Mouse (Mus musculus) gastrocnemius, postnatal 10 days (tissue): ENCODE data around the gene Ubc. TPM values are rescaled to one million over a fixed set of nuclear protein-coding genes. Genes with fewer than 3 reads are reported as not detected.
A peak's percentile ranks its signal among the peaks of the same experiment; 100 is the strongest.
"Not testable (repeated sequence)": the region's sequence is repeated elsewhere in the genome, so short reads cannot be mapped to it uniquely, and the experiment has no call there.

Experiments used
- DNase-seq: peaks from one replicate; pipeline ENCODE4 v3.0.0; 2021; ENCODE audit warnings: mixed read lengths
- total RNA-seq, 2 experiments: library from RNA; stranded (reverse); gene quantifications; 2 replicates each; pipeline ENCODE4 v1.2.3; 2021

Ubc gene
- total RNA-seq, 2 experiments from 2014 or later: 703 to 712 TPM

- peak; percentile 40 for DNase-seq
Measured at GRCm38 (mm10) chr5:125404903-125405545, 15.0 kb upstream of the Ubc start.

- DNase-seq: no peak
Measured at GRCm38 (mm10) chr5:125404536-125404902, 14.5 kb upstream of the Ubc start.

GRCm38 (mm10) chr5:125403481-125404465, 13.8 kb upstream of the Ubc start:
- DNase-seq: peak; percentile 57

GRCm38 (mm10) chr5:125402991-125403390, 13.0 kb upstream of the Ubc start:
- DNase-seq: no peak

- no peak for DNase-seq
Measured at GRCm38 (mm10) chr5:125402476-125402875, 12.5 kb upstream of the Ubc start.

GRCm38 (mm10) chr5:125400903-125401302, 10.9 kb upstream of the Ubc start:
- no peak for DNase-seq

- no peak for DNase-seq
Measured at GRCm38 (mm10) chr5:125395008-125395407, 5.0 kb upstream of the Ubc start.

- DNase-seq: peak; percentile 64
Measured at GRCm38 (mm10) chr5:125393622-125394603, 3.9 kb upstream of the Ubc start.

GRCm38 (mm10) chr5:125392977-125393621, 3.1 kb upstream of the Ubc start:
- DNase-seq: peak; percentile 92

- no peak for DNase-seq
Measured at GRCm38 (mm10) chr5:125392618-125392976, 2.6 kb upstream of the Ubc start.

GRCm38 (mm10) chr5:125392176-125392575, 2.2 kb upstream of the Ubc start:
- not testable (repeated sequence) for DNase-seq

GRCm38 (mm10) chr5:125391609-125392008, 1.6 kb upstream of the Ubc start:
- no peak for DNase-seq

- no peak for DNase-seq
Measured at GRCm38 (mm10) chr5:125390906-125391477, 990 bp upstream of the Ubc start.

GRCm38 (mm10) chr5:125389131-125389578, 847 bp downstream of the Ubc start, which contains the start of gene Gm10382:
TSS of gene Gm10382 (plus strand) at chr5:125389322.
- DNase-seq: peak; percentile 89

GRCm38 (mm10) chr5:125388358-125389092, 1.5 kb downstream of the Ubc start:
- DNase-seq: no peak

GRCm38 (mm10) chr5:125387295-125387694, 2.7 kb downstream of the Ubc start:
- not testable (repeated sequence) for DNase-seq

- no peak for DNase-seq
Measured at GRCm38 (mm10) chr5:125385215-125385940, 4.6 kb downstream of the Ubc start.

GRCm38 (mm10) chr5:125384512-125385214, 5.3 kb downstream of the Ubc start:
- DNase-seq: no peak
